Mouse (Mus musculus) MEL (cell line): ENCODE data around the gene Diaph3. TPM values are rescaled to one million over a fixed set of nuclear protein-coding genes. Genes with fewer than 3 reads are reported as not detected.

ENCODE experiments used
- DNase-seq: peaks from one replicate; pipeline ENCODE4 v3.0.0; 2011; ENCODE audit warnings: low read depth, low spot score
- H3K27ac ChIP-seq: 2 replicates; pipeline ENCODE4 v1.5.1; 2012; ENCODE audit warnings: low read depth, mild to moderate bottlenecking, control low read depth, low read length, moderate library complexity; ENCODE audit not compliant: control insufficient read depth
- H3K27me3 ChIP-seq, 2 experiments: fragments of 150-350 bp in 1 of 2; sonication (generic) in 1 of 2; 2 replicates each; pipeline ENCODE4 v1.6.1; 2012; ENCODE audit warnings: low read length in 2 of 2, mild to moderate bottlenecking in 2 of 2, improper control_type of control experiment in 1 of 2, moderate library complexity in 1 of 2; ENCODE audit not compliant: insufficient read depth in 2 of 2, control insufficient read depth in 1 of 2
- H3K36me3 ChIP-seq, 2 experiments: 2 replicates each; pipeline ENCODE4 v1.6.1; 2012 to 2014; ENCODE audit warnings: low read length in 2 of 2, improper control_type of control experiment in 1 of 2, inconsistent platforms in 1 of 2, mild to moderate bottlenecking in 1 of 2; ENCODE audit not compliant: insufficient read depth in 2 of 2, control insufficient read depth in 1 of 2
- H3K4me1 ChIP-seq, 2 experiments: fragments of 150-350 bp in 1 of 2; sonication (generic) in 1 of 2; 2 replicates each; pipeline ENCODE4 v1.6.1; 2012; ENCODE audit warnings: low read length in 2 of 2, improper control_type of control experiment in 1 of 2, mild to moderate bottlenecking in 1 of 2; ENCODE audit not compliant: insufficient read depth in 2 of 2, control insufficient read depth in 1 of 2
- H3K4me3 ChIP-seq, 2 experiments: fragments of 150-350 bp in 1 of 2; sonication (generic) in 1 of 2; 2 replicates each; pipeline ENCODE4 v1.5.1; 2012; ENCODE audit warnings: low read depth in 2 of 2, low read length in 2 of 2, mild to moderate bottlenecking in 2 of 2, moderate library complexity in 2 of 2, control low read depth in 1 of 2, improper control_type of control experiment in 1 of 2; ENCODE audit not compliant: control insufficient read depth in 1 of 2, insufficient read depth in 1 of 2
- H3K79me2 ChIP-seq: 2 replicates; pipeline ENCODE4 v1.6.1; 2012; ENCODE audit warnings: mild to moderate bottlenecking, low read length, moderate library complexity; ENCODE audit not compliant: control insufficient read depth, poor library complexity, insufficient read depth
- H3K9ac ChIP-seq: 2 replicates; pipeline ENCODE4 v1.6.1; 2012; ENCODE audit warnings: low read depth, mild to moderate bottlenecking, control low read depth, low read length, moderate library complexity; ENCODE audit not compliant: control insufficient read depth, poor library complexity, severe bottlenecking
- H3K9me3 ChIP-seq: fragments of 150-350 bp; sonication (generic); replicated peaks from 2 replicates; pipeline ENCODE4 v1.6.1; 2012; ENCODE audit warnings: mild to moderate bottlenecking, low read length, improper control_type of control experiment, moderate library complexity; ENCODE audit not compliant: insufficient read depth
- CHD1 ChIP-seq: IDR thresholded peaks from 2 replicates; pipeline ENCODE4 v1.6.1; 2012; ENCODE audit warnings: low read depth, mild to moderate bottlenecking, inconsistent platforms, low read length, improper control_type of control experiment
- CTCF ChIP-seq, 3 experiments: IDR thresholded peaks in 2 of 3; conservative IDR thresholded peaks in 1 of 3; 2 replicates each; pipeline ENCODE4 v1.5.1; 2011 to 2012; ENCODE audit warnings: low read length in 3 of 3, low read depth in 2 of 3, mild to moderate bottlenecking in 2 of 3, improper control_type of control experiment in 1 of 3, inconsistent platforms in 1 of 3, mixed read lengths in 1 of 3, moderate library complexity in 1 of 3; ENCODE audit not compliant: control insufficient read depth in 1 of 3, insufficient read depth in 1 of 3, poor library complexity in 1 of 3, severe bottlenecking in 1 of 3
- EP300 ChIP-seq, 2 experiments: IDR thresholded peaks; 2 replicates each; pipeline ENCODE4 v1.6.1; 2011; ENCODE audit warnings: improper control_type of control experiment in 2 of 2, low read length in 2 of 2, low read depth in 1 of 2, mild to moderate bottlenecking in 1 of 2
- ETS1 ChIP-seq: IDR thresholded peaks from 2 replicates; pipeline ENCODE4 v1.6.1; 2012; ENCODE audit warnings: low read depth, mild to moderate bottlenecking, inconsistent platforms, low read length, improper control_type of control experiment, moderate library complexity
- GABPA ChIP-seq: IDR thresholded peaks from 2 replicates; pipeline ENCODE4 v1.6.1; 2012; ENCODE audit warnings: low read depth, mild to moderate bottlenecking, inconsistent platforms, low read length, improper control_type of control experiment, moderate library complexity
- KAT2A ChIP-seq: conservative IDR thresholded peaks from 2 replicates; pipeline ENCODE4 v1.6.1; 2012; ENCODE audit warnings: low read depth, low read length, improper control_type of control experiment, inconsistent platforms
- POLR2A ChIP-seq, 2 experiments: IDR thresholded peaks; 2 replicates each; pipeline ENCODE4 v1.6.1; 2011 to 2012; ENCODE audit warnings: low read length in 2 of 2, mild to moderate bottlenecking in 2 of 2, control low read depth in 1 of 2, improper control_type of control experiment in 1 of 2, low read depth in 1 of 2, moderate library complexity in 1 of 2; ENCODE audit not compliant: control insufficient read depth in 1 of 2, insufficient read depth in 1 of 2, poor library complexity in 1 of 2
- POLR2AphosphoS2 ChIP-seq: IDR thresholded peaks from 2 replicates; pipeline ENCODE4 v1.6.1; 2011; ENCODE audit warnings: low read length, improper control_type of control experiment
- TBP ChIP-seq: IDR thresholded peaks from 2 replicates; pipeline ENCODE4 v1.8.0; 2011; ENCODE audit warnings: low read depth, low read length, improper control_type of control experiment
- TCF12 ChIP-seq: IDR thresholded peaks from 2 replicates; pipeline ENCODE4 v1.6.1; 2014; ENCODE audit warnings: low read depth, mild to moderate bottlenecking, inconsistent platforms, low read length, improper control_type of control experiment, moderate library complexity
- ZMIZ1 ChIP-seq: IDR thresholded peaks from 2 replicates; pipeline ENCODE4 v1.6.1; 2012; ENCODE audit warnings: low read depth, mild to moderate bottlenecking, inconsistent platforms, low read length, improper control_type of control experiment, moderate library complexity
- polyA plus RNA-seq, 2 experiments: library from polyadenylated mRNA; stranded (reverse) in 1 of 2; unstranded in 1 of 2; fragments of >175 nt in 1 of 2; fragments of >200 nt in 1 of 2; gene quantifications; 2 replicates each; pipeline versions ENCODE4 v1.2.1 to v1.2.4; 2012; ENCODE audit warnings: low replicate concordance in 2 of 2, low read depth in 1 of 2; ENCODE audit not compliant: insufficient read length in 2 of 2, insufficient read depth in 1 of 2, missing spikeins in 1 of 2
- total RNA-seq: library from RNA; depleted of rRNA; stranded (reverse); fragments of 300-350 nt; gene quantifications from 2 replicates; pipeline ENCODE4 v1.2.3, GENCODE M21; 2012

Diaph3 gene
- total and polyA plus RNA-seq, 3 experiments = 9.0 to 11.9 TPM; not detected in 1

DNA sequence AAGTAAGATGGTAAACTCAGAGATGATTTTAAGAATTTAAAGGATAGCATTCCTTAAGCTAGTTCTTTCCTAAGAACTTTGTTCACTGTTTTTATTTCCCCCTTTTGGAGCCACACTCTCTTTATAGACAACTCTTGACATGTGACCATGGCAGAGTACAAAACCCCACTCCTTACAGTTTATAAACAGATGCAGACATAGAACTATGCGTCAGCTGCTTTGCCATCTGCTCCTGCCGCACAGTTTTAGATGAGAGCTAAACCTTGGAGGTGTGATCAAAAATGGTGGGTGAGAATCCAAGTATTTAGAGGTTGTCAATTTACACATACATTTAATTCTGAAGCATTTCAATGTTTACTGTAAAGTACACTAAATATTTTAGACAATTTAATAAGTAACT is 367.7 kb downstream of the Diaph3 start:
- Histone ChIP-seq H3K9ac (no peak overlapping the region), H3K27me3 (no peaks in the 10 kb centered on the region), H3K79me2 (no peaks in the 10 kb centered on the region), H3K36me3 (no peaks in the 10 kb centered on the region), H3K4me3 (no peak overlapping the region), H3K27ac (no peak overlapping the region), H3K4me1 (no peaks in the 10 kb centered on the region), H3K9me3 (no peaks in the 10 kb centered on the region)
- TF ChIP-seq TCF12 = no peak
- no peak for TF ChIP-seq KAT2A
- TF ChIP-seq POLR2AphosphoS2 = no peak
- no peak for TF ChIP-seq ETS1
- TF ChIP-seq POLR2A (IDR thresholded peaks at IDR 0.05; ENCODE audit: control insufficient read depth in 1 of 2, insufficient read depth in 1 of 2, low read depth in 1 of 2, low read length in 2 of 2, poor library complexity in 1 of 2) = no peak
- TF ChIP-seq TBP = no peak
- no peak for DNase-seq

DNA sequence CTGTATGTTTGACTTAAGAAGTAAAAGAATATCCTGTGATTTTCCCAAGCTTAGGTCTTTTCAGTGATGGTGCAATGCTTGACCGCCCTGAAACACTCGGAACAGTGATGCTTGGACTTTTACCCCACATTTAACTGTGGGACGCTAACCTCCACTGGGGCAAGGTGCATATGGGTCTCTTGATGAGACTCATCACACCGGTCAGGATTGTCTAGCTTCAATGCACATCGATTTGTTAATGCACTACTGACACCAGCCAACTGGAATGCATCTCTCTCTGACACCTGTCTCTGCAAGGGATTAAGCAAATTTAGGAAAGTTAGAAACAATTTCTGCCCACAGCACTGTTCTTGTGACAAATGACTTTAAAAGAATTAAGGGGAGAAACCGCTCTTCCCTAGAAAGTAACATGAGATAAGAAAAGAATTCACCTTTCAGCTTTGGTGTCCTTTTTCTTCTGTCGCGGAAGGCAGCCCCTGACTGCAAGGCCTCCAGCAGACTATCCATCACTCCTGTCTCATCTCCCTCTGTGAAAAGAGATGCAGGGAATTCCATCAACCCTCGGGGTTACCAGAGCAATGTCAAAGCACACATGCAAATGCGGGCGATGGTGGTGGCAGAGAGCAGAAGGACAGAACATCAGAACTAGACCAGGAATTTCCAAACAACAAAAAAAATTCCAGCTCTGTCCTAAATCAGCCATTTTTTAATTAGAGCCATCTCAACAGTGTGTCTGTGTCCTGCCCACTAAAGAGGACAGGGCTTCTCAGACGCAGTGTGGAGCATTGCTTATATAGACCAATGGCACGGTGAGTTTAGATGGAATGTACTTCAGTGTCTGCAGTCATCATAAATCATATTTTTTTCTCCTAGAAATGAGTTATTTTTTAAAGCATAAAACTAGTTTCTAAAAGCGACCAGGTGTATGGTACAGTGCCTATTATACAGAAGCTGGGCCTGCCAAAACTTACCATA is 368.6 kb downstream of the Diaph3 start:
- Histone ChIP-seq H3K36me3 (no peaks in the 10 kb centered on the region), H3K4me1 (no peaks in the 10 kb centered on the region), H3K4me3 (no peak overlapping the region), H3K27me3 (no peaks in the 10 kb centered on the region), H3K27ac (no peak overlapping the region), H3K9ac (no peak overlapping the region), H3K79me2 (no peaks in the 10 kb centered on the region), H3K9me3 (no peaks in the 10 kb centered on the region)
- no peak for TF ChIP-seq GABPA
- TF ChIP-seq CTCF (IDR thresholded peaks at IDR 0.05 in 2 of 3, conservative IDR thresholded peaks at IDR 0.05 in 1 of 3; ENCODE audit: control insufficient read depth in 1 of 3, insufficient read depth in 1 of 3, low read depth in 2 of 3, low read length in 3 of 3, poor library complexity in 1 of 3, severe bottlenecking in 1 of 3) = no peak
- TF ChIP-seq EP300 (IDR thresholded peaks at IDR 0.05; ENCODE audit: low read depth in 1 of 2, low read length in 2 of 2) = no peak
- no peak for TF ChIP-seq ETS1
- TF ChIP-seq ZMIZ1 = no peak
- DNase-seq = no peak

DNA sequence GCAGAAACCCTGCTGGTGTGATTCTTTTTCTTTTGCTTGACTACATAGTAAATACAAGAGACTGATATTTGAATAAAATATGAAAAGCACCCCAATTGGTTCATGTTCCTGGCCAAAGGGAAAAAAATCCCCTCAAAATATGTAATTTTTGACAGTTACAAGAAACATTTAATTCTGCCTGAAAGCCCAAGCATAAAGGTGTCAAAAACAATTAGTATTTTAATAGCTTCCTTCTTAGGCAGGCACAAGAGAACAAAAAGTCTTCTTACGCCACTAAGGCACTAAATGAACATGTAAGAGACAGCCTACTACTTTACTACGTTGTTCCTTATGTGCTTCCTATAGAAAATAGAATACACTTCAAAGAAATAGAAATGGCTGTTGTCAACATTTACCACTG is 376.7 kb downstream of the Diaph3 start:
- H3K4me1 ChIP-seq = no peaks in the 10 kb centered on the region
- no peak for DNase-seq
- H3K4me3 ChIP-seq = no peak overlapping the region
- H3K27me3 ChIP-seq = no peaks in the 10 kb centered on the region
- H3K9ac ChIP-seq = no peak overlapping the region
- H3K36me3 ChIP-seq = no peaks in the 10 kb centered on the region
- no peaks in the 10 kb centered on the region for H3K79me2 ChIP-seq
- no peaks in the 10 kb centered on the region for H3K9me3 ChIP-seq
- no peak for TF ChIP-seq ETS1
- TF ChIP-seq CHD1 = no peak
- no peak overlapping the region for H3K27ac ChIP-seq
